In the genomic region with DNA sequence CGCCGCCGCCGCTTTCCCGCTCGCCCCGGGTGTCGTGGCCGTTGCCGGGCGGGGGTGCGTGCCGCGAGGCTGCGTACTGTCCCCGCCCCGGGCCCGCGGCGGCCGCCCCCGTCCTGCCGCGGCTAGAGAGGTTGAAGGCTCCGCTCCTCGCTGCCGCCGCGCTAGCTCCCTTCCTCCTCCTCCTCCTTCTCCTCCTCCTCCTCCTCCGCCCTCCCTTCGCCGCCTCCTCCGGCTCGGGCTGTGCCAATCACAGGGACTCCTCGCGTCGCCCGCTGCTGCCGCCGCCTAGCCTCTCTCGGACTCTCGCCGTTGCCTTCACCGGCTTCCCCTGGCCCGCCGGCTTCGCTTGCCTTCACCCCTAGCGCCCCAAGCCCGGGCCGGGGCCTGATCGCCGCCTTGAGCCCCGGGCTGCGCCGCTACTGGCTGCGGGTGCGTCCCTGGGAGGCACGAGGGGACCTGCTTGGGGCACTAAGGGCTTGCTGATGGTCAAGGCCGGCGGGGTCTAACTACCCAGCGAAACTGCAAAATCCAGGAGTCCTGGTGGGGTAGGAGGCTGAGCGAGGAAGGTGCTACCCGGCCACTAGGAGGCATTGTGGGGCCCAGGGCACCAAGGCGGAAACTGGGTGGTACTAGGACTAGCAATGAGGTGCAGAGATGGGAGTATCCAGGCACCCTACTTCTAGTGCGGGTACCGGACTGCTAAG, we compare ENCODE assay signal across 7 mouse cellular contexts. TPM values are rescaled to one million over a fixed set of nuclear protein-coding genes. Genes with fewer than 3 reads are reported as not detected.
A peak's percentile ranks its signal among the peaks of the same experiment; 100 is the strongest.
DNase-seq lines count a peak whose midpoint lies in the region; ATAC-seq and TF ChIP-seq lines count a peak whose summit lies in the region.

A gene (minus strand): TSS at position 173 of the 704 bp plus-strand sequence.

- peak; percentile 71 for DNase-seq in adrenal gland, adult 8-10 months
- peak; percentile 83 for DNase-seq in embryo, embryonic 9.5 days (ENCODE audit: extremely low spot score)
- DNase-seq in heart, adult 11 months: peak; percentile 99
- peak; percentile 84 for DNase-seq in kidney, adult 18-20 months
- peak; percentile 86 for DNase-seq in limb, embryonic 10.5 days (ENCODE audit: low spot score)

- H3K36me3 ChIP-seq in limb, embryonic 10.5 days: no peaks in the 10 kb centered on the region
- no peaks in the 10 kb centered on the region for H3K36me3 ChIP-seq in midbrain, embryonic 12.5 days
- H3K36me3 ChIP-seq in small intestine, adult 2 months (ENCODE audit: control insufficient read depth, insufficient read depth, low read length): no peaks in the 10 kb centered on the region

- peaks cover 48% of the 10 kb centered on the region for H3K27me3 ChIP-seq in limb, embryonic 10.5 days (ENCODE audit: low read depth, poor library complexity, severe bottlenecking)
- H3K27me3 ChIP-seq in midbrain, embryonic 12.5 days: peaks cover 43% of the 10 kb centered on the region
- peaks cover 2% of the 10 kb centered on the region; the same call in 1 of the 2 replicates for H3K27me3 ChIP-seq in small intestine, adult 2 months (ENCODE audit: control insufficient read depth, insufficient read depth, low read length)

- peak; percentile 88 for ATAC-seq in midbrain, embryonic 12.5 days (ENCODE audit: low FRiP score, low read depth)

- peak within 1 kb of the TSS; percentile 91 for H3K27ac ChIP-seq in limb, embryonic 10.5 days
- peak within 1 kb of the TSS; percentile 87 for H3K27ac ChIP-seq in midbrain, embryonic 12.5 days (replicated peaks)
- H3K27ac ChIP-seq in small intestine, adult 2 months (ENCODE audit: insufficient read depth, low read depth, low read length): peak within 1 kb of the TSS; percentile 66

- under 1% methylated on average over 63 of the region's 66 CpGs for WGBS in limb, embryonic 10.5 days
- 1% methylated on average over 53 of the region's 66 CpGs for WGBS in midbrain, embryonic 12.5 days
- 1% methylated on average over 64 of the region's 66 CpGs for WGBS in small intestine, adult 2 months

- H3K4me1 ChIP-seq in limb, embryonic 10.5 days: peaks cover 34% of the 10 kb centered on the region
- peaks cover 11% of the 10 kb centered on the region for H3K4me1 ChIP-seq in midbrain, embryonic 12.5 days
- H3K4me1 ChIP-seq in small intestine, adult 2 months (ENCODE audit: control insufficient read depth, insufficient read depth, insufficient read length, low read length): peaks cover 5% of the 10 kb centered on the region

- no peaks in the 10 kb centered on the region for H3K9me3 ChIP-seq in limb, embryonic 10.5 days (replicated peaks)
- no peaks in the 10 kb centered on the region for H3K9me3 ChIP-seq in midbrain, embryonic 12.5 days

- peak within 1 kb of the TSS; percentile 78 for H3K4me3 ChIP-seq in limb, embryonic 10.5 days
- H3K4me3 ChIP-seq in midbrain, embryonic 12.5 days: peak within 1 kb of the TSS; percentile 76
- H3K4me3 ChIP-seq in small intestine, adult 2 months (ENCODE audit: low read depth, low read length): peak within 1 kb of the TSS; percentile 79

- peak within 1 kb of the TSS; percentile 80 for H3K4me2 ChIP-seq in midbrain, embryonic 12.5 days (replicated peaks)

- peak; percentile 65 for TF ChIP-seq POLR2A in small intestine, adult 2 months (IDR thresholded peaks at IDR 0.05; ENCODE audit: low read depth, low read length)

- TF ChIP-seq CTCF in small intestine, adult 2 months (IDR thresholded peaks at IDR 0.05; ENCODE audit: extremely low read depth, insufficient read length, insufficient replicate concordance, low read depth, low read length): peak; percentile 66; the same call in 1 of the 2 replicates

- H3K9ac ChIP-seq in midbrain, embryonic 12.5 days (replicated peaks): peak within 1 kb of the TSS; percentile 87

RNA-seq across cellular contexts. Expression of the gene that starts here (rescaled TPM):
- total RNA-seq in adrenal gland, adult 8-10 months (2022): 10 to 100 TPM; 29.6 to 44.1 (median 39.0) TPM
- polyA plus RNA-seq in limb, embryonic 10.5 days (2016; fragmentation: Nextera tagmentation; extraction: Ambion mirVana): 5.6 and 6.7 TPM in 2 replicates
- 14.3 and 14.8 TPM in 2 replicates for polyA plus RNA-seq in midbrain, embryonic 12.5 days (2016; fragmentation: Nextera tagmentation; extraction: Ambion mirVana)
- 11.7 and 15.3 TPM in 2 replicates for polyA plus RNA-seq in small intestine, adult 2 months (2012; rRNA removed)

Comparison
In these comparisons a context has a peak if more than half of its experiments do, and no peak if none do; other contexts are left out.
1. Peak in every context shown above with its lines: DNase-seq, ATAC-seq, H3K4me3 ChIP-seq and H3K27ac ChIP-seq.